Mouse (Mus musculus) hindbrain, embryonic 14.5 days (tissue): ENCODE results near the gene Atp1a4. TPM values are rescaled to one million over a fixed set of nuclear protein-coding genes. Genes with fewer than 3 reads are reported as not detected.

ENCODE experiments used
- ATAC-seq: fragments of 200-750 bp; cut with Nextera tagmentation; 2 replicates; pipeline ENCODE4 v1.8.0; 2017; ENCODE audit warnings: moderate number of reproducible peaks, mild to moderate bottlenecking, moderate TSS enrichment, moderate library complexity; ENCODE audit not compliant: low FRiP score
- DNase-seq: peaks from one replicate; pipeline ENCODE4 v3.0.0-alpha.2; 2015; ENCODE audit warnings: low spot score
- H3K27ac ChIP-seq: fragments of 300-500 bp; sonication (generic); 2 replicates; pipeline ENCODE4 v1.5.1; 2014; ENCODE audit warnings: mild to moderate bottlenecking, moderate library complexity
- H3K27me3 ChIP-seq: fragments of 300-500 bp; sonication (generic); 2 replicates; pipeline ENCODE4 v1.6.1; 2014; ENCODE audit warnings: mild to moderate bottlenecking, low read length, mixed read lengths; ENCODE audit not compliant: control insufficient read depth, insufficient read depth
- H3K36me3 ChIP-seq: fragments of 300-500 bp; sonication (generic); replicated peaks from 2 replicates; pipeline ENCODE4 v1.6.1; 2014; ENCODE audit not compliant: control insufficient read depth, insufficient read depth
- H3K4me1 ChIP-seq: fragments of 300-500 bp; sonication (generic); replicated peaks from 2 replicates; pipeline ENCODE4 v1.6.1; 2014; ENCODE audit warnings: antibody characterized with exemption, low read length, mixed read lengths; ENCODE audit not compliant: control insufficient read depth, insufficient read depth
- H3K4me2 ChIP-seq: fragments of 300-500 bp; sonication (generic); replicated peaks from 2 replicates; pipeline ENCODE4 v1.6.1; 2014; ENCODE audit warnings: mild to moderate bottlenecking, moderate library complexity
- H3K4me3 ChIP-seq: fragments of 300-500 bp; sonication (generic); replicated peaks from 2 replicates; pipeline ENCODE4 v1.5.1; 2014; ENCODE audit warnings: mild to moderate bottlenecking, low read length
- H3K9ac ChIP-seq: fragments of 300-500 bp; sonication (generic); 2 replicates; pipeline ENCODE4 v1.6.1; 2014
- H3K9me3 ChIP-seq: fragments of 300-500 bp; sonication (generic); 2 replicates; pipeline ENCODE4 v1.6.1; 2016; ENCODE audit warnings: low read length; ENCODE audit not compliant: control insufficient read depth
- WGBS: fragments of 180-500 bp; shearing (Covaris S2); extraction: QIAGEN DNeasy Blood & Tissue Kit; methylation state at CpG from one replicate; pipeline ENCODE4 v1.1.7; 2014; 5-methylcytosine and 5-hydroxymethylcytosine counted together
- polyA plus RNA-seq: library from polyadenylated mRNA; unstranded; fragments of >200 nt; fragmentation: Nextera tagmentation; extraction: Ambion mirVana; gene quantifications from 2 replicates; pipeline ENCODE4 v1.2.1, GENCODE M21; 2014

The Atp1a4 gene
- polyA plus RNA-seq, 1 experiment from 2014 or later, result 0.15 TPM

- Histone ChIP-seq H3K27ac (no peak overlapping the region), H3K9me3 (no peaks in the 10 kb centered on the region), H3K27me3 (no peaks in the 10 kb centered on the region), H3K4me2 (no peak overlapping the region), H3K36me3 (0 out of 2 replicates have a peak, but pooled peaks cover 3% of the 10 kb centered on the region), H3K9ac (no peak overlapping the region), H3K4me1 (no peaks in the 10 kb centered on the region), H3K4me3 (no peak overlapping the region)
- no peak for DNase-seq
- ATAC-seq, result no peak
- 92% methylated on average over 11 of the region's 11 CpGs for WGBS
Measured at GRCm38 (mm10) chr1:172288900-172289616, 30.8 kb upstream of the Atp1a4 start.

- Histone ChIP-seq H3K36me3 (0 out of 2 replicates have a peak, but pooled peaks cover 3% of the 10 kb centered on the region), H3K27ac (no peak overlapping the region), H3K4me3 (no peak overlapping the region), H3K27me3 (no peaks in the 10 kb centered on the region), H3K9me3 (no peaks in the 10 kb centered on the region), H3K4me2 (no peak overlapping the region), H3K9ac (no peak overlapping the region), H3K4me1 (no peaks in the 10 kb centered on the region)
- 86% methylated on average over 5 of the region's 5 CpGs for WGBS
- DNase-seq (no peak), ATAC-seq (no peak)
Measured at GRCm38 (mm10) chr1:172286740-172287139, 28.5 kb upstream of the Atp1a4 start.

GRCm38 (mm10) chr1:172284221-172284620 lies 26.0 kb upstream of the Atp1a4 start:
- H3K36me3 ChIP-seq, result 0 out of 2 replicates have a peak, but pooled peaks cover 3% of the 10 kb centered on the region
- WGBS, result 92% methylated on average over 14 of the region's 14 CpGs
- no peak overlapping the region for H3K4me3 ChIP-seq
- no peak overlapping the region for H3K27ac ChIP-seq
- H3K27me3 ChIP-seq, result no peaks in the 10 kb centered on the region
- H3K9ac ChIP-seq, result no peak overlapping the region
- DNase-seq (no peak), ATAC-seq (no peak)
- H3K4me2 ChIP-seq, result no peak overlapping the region
- H3K4me1 ChIP-seq, result no peaks in the 10 kb centered on the region
- no peaks in the 10 kb centered on the region for H3K9me3 ChIP-seq

- Histone ChIP-seq H3K9me3 (no peaks in the 10 kb centered on the region), H3K36me3 (no peaks in the 10 kb centered on the region), H3K27me3 (no peaks in the 10 kb centered on the region), H3K9ac (no peak overlapping the region), H3K27ac (no peak overlapping the region), H3K4me3 (no peak overlapping the region), H3K4me1 (no peaks in the 10 kb centered on the region), H3K4me2 (no peak overlapping the region)
- ATAC-seq (no peak), DNase-seq (no peak)
- 94% methylated on average over 6 of the region's 6 CpGs for WGBS
Measured at GRCm38 (mm10) chr1:172283073-172283472, 24.9 kb upstream of the Atp1a4 start.

- no peak for ATAC-seq
- Histone ChIP-seq H3K9ac (no peak overlapping the region), H3K4me2 (no peak overlapping the region), H3K4me3 (no peak overlapping the region), H3K36me3 (no peaks in the 10 kb centered on the region), H3K4me1 (no peaks in the 10 kb centered on the region), H3K9me3 (no peaks in the 10 kb centered on the region), H3K27ac (no peak overlapping the region), H3K27me3 (no peaks in the 10 kb centered on the region)
- 88% methylated on average over 10 of the region's 10 CpGs for WGBS
- no peak for DNase-seq
Measured at GRCm38 (mm10) chr1:172281522-172282254, 23.5 kb upstream of the Atp1a4 start.

- Histone ChIP-seq H3K9me3 (no peaks in the 10 kb centered on the region), H3K27ac (no peak overlapping the region), H3K4me1 (no peaks in the 10 kb centered on the region), H3K4me2 (no peak overlapping the region), H3K27me3 (no peaks in the 10 kb centered on the region), H3K4me3 (no peak overlapping the region), H3K36me3 (no peaks in the 10 kb centered on the region), H3K9ac (no peak overlapping the region)
- no peak for ATAC-seq
- no peak for DNase-seq
- 70% methylated on average over 16 of the region's 16 CpGs for WGBS
Measured at GRCm38 (mm10) chr1:172279768-172280509, 21.7 kb upstream of the Atp1a4 start.

GRCm38 (mm10) chr1:172278328-172278727 lies 20.1 kb upstream of the Atp1a4 start:
- H3K36me3 ChIP-seq, result no peaks in the 10 kb centered on the region
- H3K9ac ChIP-seq, result no peak overlapping the region
- H3K27me3 ChIP-seq, result no peaks in the 10 kb centered on the region
- H3K9me3 ChIP-seq, result no peaks in the 10 kb centered on the region
- H3K4me1 ChIP-seq, result no peaks in the 10 kb centered on the region
- H3K4me3 ChIP-seq, result no peak overlapping the region
- H3K4me2 ChIP-seq, result no peak overlapping the region
- no peak overlapping the region for H3K27ac ChIP-seq
- 93% methylated on average over 13 of the region's 13 CpGs for WGBS
- no peak for ATAC-seq
- DNase-seq, result no peak

GRCm38 (mm10) chr1:172277172-172277571 lies 19.0 kb upstream of the Atp1a4 start:
- Histone ChIP-seq H3K9ac (no peak overlapping the region), H3K4me3 (no peak overlapping the region), H3K27ac (no peak overlapping the region), H3K4me1 (no peaks in the 10 kb centered on the region), H3K9me3 (no peaks in the 10 kb centered on the region), H3K4me2 (no peak overlapping the region), H3K36me3 (no peaks in the 10 kb centered on the region), H3K27me3 (no peaks in the 10 kb centered on the region)
- 88% methylated on average over 3 of the region's 3 CpGs for WGBS
- no peak for ATAC-seq
- DNase-seq, result no peak

GRCm38 (mm10) chr1:172274547-172274946 lies 16.3 kb upstream of the Atp1a4 start:
- H3K4me1 ChIP-seq, result peaks cover 3% of the 10 kb centered on the region; the same call in 1 of the 2 replicates
- no peak overlapping the region for H3K27ac ChIP-seq
- H3K9me3 ChIP-seq, result no peaks in the 10 kb centered on the region
- H3K9ac ChIP-seq, result no peak overlapping the region
- no peak overlapping the region for H3K4me3 ChIP-seq
- no peak overlapping the region for H3K4me2 ChIP-seq
- DNase-seq (no peak), ATAC-seq (no peak)
- no peaks in the 10 kb centered on the region for H3K36me3 ChIP-seq
- no peaks in the 10 kb centered on the region for H3K27me3 ChIP-seq
- WGBS, result 78% methylated on average over 5 of the region's 5 CpGs
